Mouse (Mus musculus) urinary bladder, postnatal 36 days (tissue): ENCODE measurements around the gene Ptprt.

Source experiments
- DNase-seq, 2 experiments: peaks; one replicate each; pipeline ENCODE4 v3.0.0; 2022; ENCODE audit warnings: low spot score in 2 of 2, mixed read lengths in 1 of 2

The Ptprt gene

DNA sequence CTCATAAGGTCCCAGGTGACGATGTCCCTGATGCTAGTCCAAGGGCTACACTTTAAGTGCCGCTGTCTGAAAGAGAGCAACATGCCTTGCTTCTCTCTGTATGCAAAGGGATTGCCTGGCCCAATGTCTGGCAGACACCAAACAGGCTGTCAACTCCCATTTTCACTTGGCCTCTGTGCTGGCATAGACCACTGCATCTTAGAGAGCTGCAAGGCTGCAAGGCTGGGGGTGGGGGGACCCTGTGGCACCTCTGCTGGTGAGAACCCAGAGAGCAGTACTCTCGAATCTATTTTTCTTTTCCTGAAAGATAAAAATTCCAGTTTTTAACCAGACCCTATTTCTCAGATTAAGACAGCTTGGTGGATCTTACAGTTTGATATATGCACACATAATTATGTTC, 69.6 kb downstream of the Ptprt start:
- no peak for DNase-seq

DNA sequence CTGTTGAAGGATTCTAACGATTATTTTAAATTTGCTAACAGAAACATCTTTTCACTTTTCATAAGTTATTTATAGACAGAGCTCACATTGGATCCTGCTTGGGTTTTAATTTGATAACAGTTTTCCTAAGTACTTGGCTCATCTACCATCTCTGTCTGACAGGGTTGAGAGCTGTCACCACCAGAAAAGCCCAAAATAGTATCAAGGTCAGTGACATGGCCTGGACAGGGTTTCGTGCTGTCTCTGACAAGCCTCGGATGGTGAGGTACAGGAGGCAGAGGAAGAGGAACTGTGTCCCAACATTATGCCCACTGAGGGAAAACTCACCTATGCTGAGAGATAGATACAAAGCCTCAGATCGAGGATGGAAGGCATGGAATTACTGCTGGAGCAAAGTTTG, 79.3 kb downstream of the Ptprt start:
- DNase-seq: no peak

DNA sequence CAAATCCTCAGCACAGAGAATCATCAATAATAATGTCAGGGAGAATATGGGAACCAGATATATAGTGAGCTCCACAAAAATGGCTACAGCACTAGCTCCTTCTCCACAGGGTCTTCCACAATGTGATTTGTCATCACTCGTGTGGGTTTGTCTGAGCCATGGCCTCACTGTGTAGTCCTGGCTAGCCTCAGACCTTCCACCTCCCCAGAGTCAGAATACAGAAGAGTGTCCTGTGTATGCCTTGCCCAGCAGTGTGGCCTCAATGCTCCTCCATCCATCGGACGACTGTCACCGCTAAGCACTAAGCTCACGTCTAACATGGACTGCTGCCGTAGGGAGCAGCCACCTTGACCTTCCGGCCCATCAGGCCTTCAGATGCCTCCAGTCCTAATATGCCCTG, 83.1 kb downstream of the Ptprt start:
- DNase-seq: no peak

DNA sequence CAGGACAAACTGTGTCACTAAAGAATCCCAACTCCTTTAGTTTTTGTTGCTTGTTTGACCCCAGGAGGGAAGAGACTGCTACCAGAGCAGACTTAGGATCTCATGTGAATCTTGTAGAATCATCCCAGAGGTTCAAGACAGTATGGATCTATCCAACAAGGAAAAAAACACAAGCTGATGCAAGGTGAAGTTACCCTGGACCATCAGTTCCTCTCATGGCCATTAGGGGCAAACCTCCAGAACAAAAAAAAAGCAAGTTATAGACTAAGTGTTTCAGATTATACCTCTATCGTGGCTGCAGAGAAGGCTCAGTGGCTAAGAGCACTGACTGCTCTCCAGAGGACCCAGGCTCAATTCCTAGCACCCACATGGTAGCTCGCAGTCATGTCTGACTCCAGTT, 88.1 kb downstream of the Ptprt start:
- DNase-seq: no peak

DNA sequence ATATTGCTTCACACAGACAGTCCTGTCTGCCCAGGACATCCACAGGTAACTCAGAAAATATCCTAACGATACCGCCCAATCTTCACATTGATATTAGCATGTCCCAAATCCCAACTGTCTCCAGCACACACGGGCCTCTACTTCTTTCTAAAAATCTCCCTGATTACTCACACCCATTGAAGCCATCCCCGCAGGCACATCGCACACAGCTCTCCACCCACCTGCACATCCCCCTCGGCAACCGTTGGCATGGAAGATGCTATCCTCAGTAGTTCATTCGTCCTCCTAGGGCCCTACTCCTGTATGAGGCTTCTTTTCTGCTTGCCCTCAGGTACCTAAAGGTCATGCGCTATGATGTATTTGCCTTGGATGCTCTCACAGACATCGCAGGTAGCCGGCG, 89.9 kb downstream of the Ptprt start:
- no peak for DNase-seq

DNA sequence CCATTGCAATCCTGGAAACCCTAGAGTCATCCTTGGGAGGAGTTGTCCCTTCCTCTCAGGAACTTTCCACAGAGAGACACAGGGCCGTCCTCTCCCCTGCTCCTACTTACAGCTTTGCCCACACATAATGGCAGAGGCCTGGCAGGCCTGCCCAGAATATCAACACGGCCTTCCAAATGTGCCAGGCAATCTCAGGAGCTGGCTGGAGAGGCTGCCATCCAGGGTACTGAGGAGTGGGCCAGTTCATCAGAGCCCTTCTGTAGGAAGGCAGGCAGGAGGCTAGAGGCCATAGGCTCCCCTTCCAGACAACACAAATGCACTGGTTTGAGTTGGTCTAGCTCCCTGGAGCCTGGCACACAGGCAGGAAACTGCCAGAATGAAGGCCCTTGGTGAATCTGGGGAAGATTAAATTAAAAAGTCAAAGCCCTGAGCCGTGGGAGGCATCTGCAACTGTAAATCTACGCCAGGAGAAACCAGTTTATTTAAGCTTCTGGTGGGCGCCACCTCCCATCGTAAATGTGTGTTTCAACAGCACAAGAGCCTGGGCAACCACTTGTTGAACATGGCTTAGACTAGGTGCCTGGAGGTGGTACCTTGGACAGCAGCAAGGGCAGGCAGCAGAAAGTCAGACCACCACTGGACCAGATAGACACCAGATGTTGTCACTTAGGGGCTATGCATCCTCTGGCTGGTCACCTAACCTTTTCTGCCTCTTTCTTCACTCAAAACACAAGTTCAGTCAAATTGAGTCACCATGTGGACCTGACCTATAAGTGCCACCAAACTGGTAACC, 92.4 kb downstream of the Ptprt start:
- no peak for DNase-seq

DNA sequence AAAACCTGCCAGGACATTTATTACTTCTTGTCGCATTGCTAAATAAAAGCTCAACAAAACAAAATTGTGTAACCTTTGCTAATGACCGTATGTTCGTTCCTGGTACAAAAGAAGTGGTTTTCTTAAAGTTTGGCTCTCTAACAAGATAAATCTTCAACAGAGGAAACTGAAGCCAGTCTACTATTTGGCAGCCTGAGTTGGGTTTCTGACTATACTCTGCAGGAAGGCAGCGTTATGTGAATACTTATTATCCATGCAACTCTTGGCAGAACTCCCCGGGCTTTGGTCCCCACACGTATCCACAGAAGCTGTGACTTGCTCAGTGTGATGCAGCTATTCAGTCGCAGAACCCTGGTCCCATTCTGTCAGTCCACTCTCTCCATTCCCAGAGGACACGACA, 112.6 kb downstream of the Ptprt start:
- no peak for DNase-seq

DNA sequence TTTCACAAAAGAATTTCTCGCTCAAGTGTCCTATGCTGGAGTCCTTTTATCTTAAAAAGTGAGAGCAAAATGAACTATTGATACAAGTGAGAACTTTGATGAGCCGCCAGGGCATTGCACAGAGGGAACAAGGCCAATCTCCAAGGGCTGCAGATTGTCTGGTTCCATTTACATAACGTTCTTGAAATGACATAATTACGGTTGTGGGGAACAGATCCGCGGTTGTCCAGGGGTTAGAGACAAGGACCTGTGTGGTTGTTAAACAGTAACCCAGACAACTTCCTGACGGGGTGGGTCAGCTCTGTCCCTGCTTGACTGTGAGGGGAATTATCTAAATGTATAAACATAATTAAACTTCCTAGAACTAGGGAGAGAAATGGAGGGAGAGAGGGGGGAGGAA, 129.3 kb downstream of the Ptprt start:
- DNase-seq: no peak

DNA sequence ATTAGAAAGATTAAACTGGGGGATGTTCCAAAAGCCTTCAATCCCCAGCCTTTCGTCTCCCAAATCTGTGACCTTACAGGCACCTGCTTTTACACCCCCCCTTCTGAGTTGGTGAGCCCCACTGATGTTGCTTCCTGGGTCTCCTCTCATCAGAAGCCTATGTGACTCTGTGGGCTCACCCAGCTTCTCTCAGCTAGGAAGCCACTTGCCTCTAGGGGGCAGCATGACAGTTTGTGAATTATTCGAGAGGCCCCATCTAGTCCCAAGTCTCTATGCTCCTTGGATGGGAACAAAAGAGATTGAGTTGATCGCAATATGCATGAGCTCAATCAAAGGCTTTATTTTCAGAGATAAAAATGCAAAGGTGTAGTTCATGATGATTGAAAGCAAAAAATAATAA, 132.0 kb downstream of the Ptprt start:
- DNase-seq: no peak

DNA sequence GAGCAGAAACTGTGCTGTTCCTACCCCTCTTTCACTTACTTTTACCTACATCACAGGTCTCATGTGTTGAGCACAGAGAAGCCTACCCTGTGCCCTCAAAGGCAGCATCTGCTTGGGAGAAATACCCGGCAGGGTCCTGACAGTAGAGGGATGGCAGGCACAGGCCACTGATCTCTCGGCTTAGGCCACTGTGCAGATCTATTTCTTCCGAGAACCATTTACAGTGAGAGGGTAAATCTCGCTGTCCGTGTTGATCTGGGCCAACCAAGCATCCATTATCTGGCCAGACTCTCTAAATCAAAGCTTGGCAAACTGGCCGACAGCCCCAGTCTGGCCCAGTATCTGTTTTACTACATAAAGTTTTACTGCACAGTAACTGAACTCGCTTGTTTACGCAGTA, 145.0 kb downstream of the Ptprt start:
- no peak for DNase-seq

DNA sequence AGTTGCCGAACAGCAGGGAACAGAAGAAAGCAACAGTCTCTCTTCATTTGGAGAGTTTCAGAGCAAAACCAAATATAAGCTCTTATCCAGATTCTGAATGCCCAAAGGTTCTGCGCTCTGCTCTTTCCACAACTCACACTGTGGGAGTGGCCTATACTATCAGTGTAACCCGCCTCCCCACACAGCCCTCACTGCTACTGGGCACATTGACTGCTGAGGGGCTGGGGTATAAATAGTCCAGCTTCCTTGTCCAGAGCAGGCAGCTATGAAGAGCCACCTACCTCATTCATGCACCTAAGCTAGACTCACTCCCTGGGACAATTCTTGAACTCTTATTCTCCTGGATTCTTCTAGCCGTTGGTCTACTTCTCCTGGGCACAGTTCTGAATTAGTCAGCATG, 147.9 kb downstream of the Ptprt start:
- DNase-seq: no peak

DNA sequence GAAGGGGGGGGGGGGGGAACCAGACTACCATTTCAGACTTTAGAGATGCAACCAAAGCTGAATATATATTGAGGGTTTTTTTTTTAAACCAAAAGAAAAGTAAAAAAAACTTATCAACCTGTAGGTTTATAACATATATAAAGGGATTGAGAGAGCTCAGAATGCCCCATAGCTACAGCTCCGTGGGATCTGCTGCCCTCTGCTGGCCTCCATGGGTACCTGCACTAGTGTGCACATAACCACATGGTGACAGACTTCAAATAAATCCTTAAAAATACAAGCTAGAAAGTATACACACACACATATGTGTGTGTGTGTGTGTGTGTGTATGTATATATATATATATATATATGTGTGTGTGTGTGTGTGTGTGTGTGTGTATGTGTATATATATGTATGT, 148.9 kb downstream of the Ptprt start:
- DNase-seq: no peak

DNA sequence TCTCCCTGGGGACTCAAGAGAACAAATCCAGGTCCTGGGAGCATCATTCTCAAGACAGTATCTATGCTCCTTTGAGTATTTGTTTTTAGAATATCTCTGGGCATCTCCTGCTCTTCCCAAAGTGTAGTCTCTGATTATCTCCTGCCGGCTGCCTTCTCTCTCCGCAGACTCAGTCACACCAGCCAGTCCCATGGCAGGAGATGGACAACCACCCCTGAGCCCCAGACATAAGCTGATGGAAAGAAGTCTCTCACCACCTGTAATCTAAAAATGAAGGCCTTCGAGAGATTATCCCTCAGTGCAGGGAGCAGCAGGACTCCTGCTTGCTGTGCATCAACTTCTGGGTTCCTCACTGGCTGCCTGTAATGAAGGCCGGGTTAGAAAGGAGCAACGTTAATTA, 151.9 kb downstream of the Ptprt start:
- DNase-seq: no peak

DNA sequence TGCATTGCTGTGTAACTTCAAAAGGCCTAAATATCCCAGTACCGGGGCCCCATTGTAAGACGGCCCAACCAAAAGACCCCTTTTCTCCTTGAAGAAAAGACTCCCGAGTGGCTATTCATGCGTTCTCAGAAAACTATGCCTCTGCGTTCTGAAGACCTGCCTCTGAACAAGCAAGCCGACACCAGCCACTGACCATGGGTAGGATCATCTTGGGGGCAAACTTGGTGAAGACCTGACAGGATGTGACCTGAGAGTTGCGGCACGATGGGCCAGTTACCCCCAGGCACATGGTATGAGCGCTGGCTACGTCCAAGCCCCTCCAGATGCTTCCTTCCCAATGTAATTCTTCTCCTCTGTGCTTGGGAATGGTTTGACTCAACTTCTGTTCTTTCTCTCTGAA, 153.3 kb downstream of the Ptprt start:
- no peak for DNase-seq

DNA sequence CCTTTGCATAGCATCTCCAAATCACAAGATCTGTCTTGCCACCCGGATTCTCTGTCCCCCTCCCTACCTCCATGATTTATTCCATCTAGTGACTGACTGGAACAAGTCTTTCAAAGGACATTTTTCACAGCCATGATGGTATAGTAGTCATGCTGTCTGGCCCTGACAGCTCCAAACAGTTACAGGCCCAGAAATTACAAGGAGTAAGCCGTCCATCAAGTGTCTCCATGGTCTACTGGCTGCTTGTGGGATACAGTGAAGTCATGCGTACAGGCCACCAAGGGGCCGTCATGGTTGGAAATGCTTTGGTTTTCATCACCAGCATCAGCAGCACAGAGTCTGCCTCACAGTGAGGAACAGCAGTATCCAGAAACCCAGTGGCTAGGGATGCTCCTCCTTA, 156.1 kb downstream of the Ptprt start:
- DNase-seq: no peak

DNA sequence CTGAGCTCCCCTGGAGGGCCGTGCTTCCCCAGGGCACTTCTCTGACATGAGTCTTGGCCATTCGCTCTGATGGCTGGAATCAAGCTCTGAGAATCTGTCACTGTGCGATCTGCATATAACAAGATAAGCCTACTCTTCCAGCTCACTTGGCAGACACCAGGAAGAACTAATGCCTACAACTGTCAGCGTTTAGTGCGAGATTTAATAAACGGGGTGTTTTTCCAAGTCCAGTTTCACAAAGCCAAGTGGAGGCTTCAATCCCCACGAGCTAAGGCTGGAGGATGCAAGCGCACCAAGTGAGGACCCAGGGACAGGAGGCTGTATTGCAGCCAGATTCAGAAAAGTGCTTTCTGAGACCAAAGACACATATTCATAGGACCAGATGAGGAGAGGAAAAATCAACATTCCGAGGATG, 161.4 kb downstream of the Ptprt start:
- DNase-seq: no peak

DNA sequence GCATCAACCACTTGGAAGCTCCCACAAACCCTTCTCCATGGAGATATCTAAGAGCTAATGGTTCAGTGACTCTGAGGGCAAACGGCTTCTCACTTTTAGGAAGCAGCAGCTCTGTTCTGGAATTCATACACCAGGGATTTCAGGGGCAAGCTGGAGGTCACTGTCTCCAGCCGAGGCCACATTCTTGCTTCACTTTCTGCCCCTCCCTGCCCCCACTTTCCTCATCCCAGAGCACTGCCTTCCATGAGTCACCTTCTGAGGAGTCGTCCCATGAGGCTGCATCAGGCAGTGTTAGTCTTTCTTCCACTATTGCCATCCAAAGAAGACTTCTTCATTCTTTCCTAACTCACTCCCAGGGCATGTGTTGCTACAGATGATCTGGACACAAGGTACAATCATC, 162.8 kb downstream of the Ptprt start:
- no peak for DNase-seq

DNA sequence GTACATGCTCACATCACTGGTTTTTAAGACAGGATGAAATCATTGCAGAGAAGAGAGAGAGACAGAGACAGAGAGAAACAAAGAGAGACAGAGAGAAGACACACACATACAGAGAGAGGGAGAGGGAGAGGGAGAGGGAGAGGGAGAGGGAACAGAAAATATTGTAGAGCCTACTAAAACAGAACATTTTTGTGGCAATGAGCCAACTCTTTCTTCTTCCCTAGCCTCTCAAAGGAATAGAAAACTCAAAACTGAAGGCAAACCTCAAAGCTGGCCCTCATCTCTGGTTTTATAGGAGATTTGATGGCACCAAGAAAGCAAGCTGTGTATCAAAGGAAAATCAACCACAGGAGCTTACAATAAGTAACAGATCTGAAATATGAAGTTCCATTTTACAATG, 176.9 kb downstream of the Ptprt start:
- DNase-seq: no peak

DNA sequence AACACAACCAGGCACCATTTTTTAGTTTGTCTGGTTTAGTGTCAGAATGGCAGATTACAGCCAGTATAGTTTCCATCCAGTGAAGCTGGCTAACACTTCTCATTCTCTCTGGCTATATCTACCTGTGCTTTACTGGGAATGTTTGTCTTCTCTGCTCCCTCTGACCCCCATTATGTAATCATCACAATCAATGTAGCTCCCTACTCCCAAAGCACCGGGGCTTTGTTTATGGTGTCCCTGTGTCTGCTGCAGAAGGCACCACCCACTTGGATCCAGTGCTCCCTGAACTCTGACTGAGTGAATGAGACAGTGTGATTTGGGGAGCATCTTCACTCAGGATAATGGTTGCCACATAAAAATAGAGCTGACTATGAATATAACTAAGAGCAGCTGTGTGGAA, 217.8 kb downstream of the Ptprt start:
- no peak for DNase-seq

DNA sequence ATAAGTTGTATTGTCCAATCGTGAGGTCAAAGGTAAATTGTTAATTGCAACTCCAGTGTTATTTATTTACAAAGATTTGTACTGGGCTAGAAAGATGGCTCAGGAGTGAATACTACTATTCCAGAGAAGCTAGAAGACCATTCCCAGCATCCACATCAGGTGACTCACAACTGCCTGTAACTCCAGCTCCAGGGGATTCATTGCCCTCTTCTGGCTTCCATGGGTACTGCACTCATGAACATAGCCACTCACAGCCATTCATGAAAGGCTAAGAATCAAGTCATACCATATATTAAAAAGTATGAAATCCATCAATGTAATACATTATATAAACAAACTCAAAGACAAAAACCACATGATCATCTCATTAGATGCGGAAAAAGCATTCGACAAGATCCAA, 224.3 kb downstream of the Ptprt start:
- DNase-seq: no peak

DNA sequence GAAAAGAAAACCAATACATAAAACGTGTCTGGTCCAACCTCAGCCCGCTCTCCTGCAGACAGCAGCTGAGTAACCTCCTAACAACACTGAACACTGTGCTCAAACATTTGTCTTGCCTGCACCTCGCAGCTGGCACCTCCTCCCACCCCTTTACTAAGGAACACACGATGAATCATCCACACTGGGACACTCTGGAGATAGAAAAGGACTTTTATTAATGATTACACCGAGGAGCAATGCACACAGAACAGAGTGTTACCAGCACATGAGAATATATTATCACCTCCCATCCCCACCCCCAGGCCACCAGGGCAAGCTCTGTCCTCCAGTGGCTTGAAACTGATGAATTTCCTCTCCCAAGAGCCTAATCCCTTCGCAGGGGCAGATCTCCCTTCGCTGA, 230.8 kb downstream of the Ptprt start:
- no peak for DNase-seq

DNA sequence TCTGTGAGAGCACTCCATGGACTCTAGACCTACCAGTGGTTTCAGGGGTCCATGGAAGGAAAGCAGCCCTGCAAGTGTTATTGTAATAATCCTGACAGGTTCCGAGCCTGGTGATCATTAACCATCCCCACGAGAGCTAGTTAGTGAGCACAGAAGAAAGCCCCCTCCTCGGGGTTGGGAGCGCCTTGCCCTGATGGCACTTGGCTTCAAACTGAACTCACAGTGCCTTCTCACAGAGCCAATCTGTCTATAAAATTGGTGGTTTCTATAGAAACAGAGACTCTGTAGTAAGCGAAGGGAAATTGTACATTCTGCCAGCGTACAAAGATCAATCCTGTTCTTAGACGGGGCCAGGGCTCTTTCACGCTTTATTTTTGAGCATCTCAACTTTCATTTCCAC, 234.8 kb downstream of the Ptprt start:
- no peak for DNase-seq

DNA sequence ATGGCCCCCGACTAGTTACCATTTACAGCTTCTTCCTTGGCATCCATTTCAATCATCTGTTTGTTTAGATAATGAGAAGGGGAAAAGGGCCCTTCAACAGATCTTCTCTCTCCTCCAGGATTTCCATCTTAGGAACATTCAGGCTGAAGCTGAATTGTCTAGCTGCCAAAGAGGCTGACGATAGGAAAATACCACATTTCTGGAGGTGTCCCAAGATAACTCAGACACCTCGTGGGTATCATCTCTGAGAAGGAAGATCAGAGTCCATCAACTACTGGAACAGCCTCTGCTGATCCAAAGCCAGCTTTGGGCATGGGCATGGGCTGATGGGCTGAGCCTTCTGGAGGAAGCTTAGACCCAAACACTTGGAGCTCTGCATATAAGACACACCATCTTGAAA, 242.8 kb downstream of the Ptprt start:
- DNase-seq: no peak

DNA sequence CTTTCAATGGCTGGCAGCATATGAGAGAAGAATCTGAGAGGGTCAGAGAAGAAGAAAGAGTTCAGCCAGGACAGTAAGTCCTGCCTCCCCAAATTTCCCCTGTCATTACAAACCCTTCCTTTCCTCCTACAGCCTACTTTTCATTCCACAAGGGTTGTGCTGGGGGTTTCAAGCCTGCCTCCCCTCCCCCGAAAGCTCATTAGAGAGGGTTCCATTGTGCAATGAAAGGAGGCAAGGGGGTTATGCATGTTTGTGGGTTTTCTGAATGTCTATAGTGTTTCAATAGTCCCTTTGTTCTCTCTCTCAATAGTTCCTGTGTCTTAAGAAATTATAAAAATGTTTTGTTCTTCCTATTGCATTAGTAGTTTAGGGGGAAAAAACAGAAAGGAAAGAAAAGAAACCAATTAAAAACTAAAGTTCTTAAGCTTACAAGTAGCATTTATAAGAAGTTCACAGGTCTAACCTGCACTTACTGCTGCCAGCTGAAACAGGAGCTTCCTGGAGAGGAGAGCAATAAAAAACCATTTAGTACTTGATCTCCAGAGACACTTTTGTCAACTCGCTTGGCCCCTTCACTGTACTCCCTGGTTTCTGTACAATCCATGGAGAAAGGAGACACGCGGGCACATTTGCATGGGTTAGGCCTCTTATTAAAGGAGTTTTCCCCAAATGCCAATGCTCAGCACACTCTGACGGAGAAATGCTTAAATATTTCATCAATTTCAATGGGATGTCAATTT, 247.7 kb downstream of the Ptprt start:
- no peak for DNase-seq
